Mouse (Mus musculus) heart, embryonic 10.5 days (tissue): Measurements from ENCODE around the gene Igsf1. TPM values are rescaled to one million over a fixed set of nuclear protein-coding genes. Genes with fewer than 3 reads are reported as not detected.

Experiments
- DNase-seq: peaks from one replicate; pipeline ENCODE4 v3.0.0-alpha.2; 2017; ENCODE audit warnings: low spot score
- H3K27ac ChIP-seq: fragments of 300-500 bp; sonication (generic); 2 replicates; pipeline ENCODE4 v1.5.1; 2016; ENCODE audit warnings: mild to moderate bottlenecking
- H3K27me3 ChIP-seq: fragments of 300-500 bp; sonication (generic); 2 replicates; pipeline ENCODE4 v1.6.1; 2016; ENCODE audit warnings: mild to moderate bottlenecking; ENCODE audit not compliant: poor library complexity, insufficient read depth, severe bottlenecking
- H3K36me3 ChIP-seq: fragments of 300-500 bp; sonication (generic); 2 replicates; pipeline ENCODE4 v1.6.1; 2016; ENCODE audit warnings: mild to moderate bottlenecking, moderate library complexity
- H3K4me1 ChIP-seq: fragments of 300-500 bp; sonication (generic); 2 replicates; pipeline ENCODE4 v1.6.1; 2016; ENCODE audit warnings: mild to moderate bottlenecking
- H3K4me3 ChIP-seq: fragments of 300-500 bp; sonication (generic); 2 replicates; pipeline ENCODE4 v1.5.1; 2016; ENCODE audit warnings: mild to moderate bottlenecking, moderate library complexity
- H3K9me3 ChIP-seq: fragments of 300-500 bp; sonication (generic); 2 replicates; pipeline ENCODE4 v1.6.1; 2016; ENCODE audit warnings: mild to moderate bottlenecking, moderate library complexity
- WGBS: fragments of 180-500 bp; shearing (Covaris S2); methylation state at CpG from one replicate; pipeline ENCODE4 v1.1.7; 2016; 5-methylcytosine and 5-hydroxymethylcytosine counted together
- polyA plus RNA-seq: library from polyadenylated mRNA; unstranded; fragments of >200 nt; fragmentation: Nextera tagmentation; extraction: Ambion mirVana; gene quantifications from 2 replicates; pipeline ENCODE4 v1.2.1, GENCODE M21; 2016

Gene Igsf1
- polyA plus RNA-seq: 2.3 and 10.9 TPM in 2 replicates

GRCm38 (mm10) chrX:49797213-49798019 is at the start of gene Igsf1:
Gene Igsf1 (minus strand): TSS chrX:49797749.
- Histone ChIP-seq H3K4me3 (peak within 1 kb of the TSS; percentile 53), H3K4me1 (no peaks in the 10 kb centered on the region), H3K36me3 (no peaks in the 10 kb centered on the region), H3K9me3 (no peaks in the 10 kb centered on the region), H3K27me3 (0 out of 2 replicates have a peak, but pooled peaks cover 4% of the 10 kb centered on the region), H3K27ac (no peak within 1 kb of the TSS)
- WGBS: 18% methylated on average over 25 of the region's 28 CpGs
- DNase-seq: peak; percentile 76

GRCm38 (mm10) chrX:49770828-49771227 is 26.7 kb downstream of the Igsf1 start:
- Histone ChIP-seq H3K9me3 (no peaks in the 10 kb centered on the region), H3K27me3 (no peaks in the 10 kb centered on the region), H3K4me1 (no peaks in the 10 kb centered on the region), H3K4me3 (no peak overlapping the region), H3K27ac (no peak overlapping the region), H3K36me3 (no peaks in the 10 kb centered on the region)
- DNase-seq: no peak
- WGBS: 4% methylated on average over 2 of the region's 2 CpGs

- Histone ChIP-seq H3K9me3 (no peaks in the 10 kb centered on the region), H3K27ac (no peak overlapping the region), H3K4me1 (no peaks in the 10 kb centered on the region), H3K36me3 (no peaks in the 10 kb centered on the region), H3K27me3 (no peaks in the 10 kb centered on the region), H3K4me3 (no peak overlapping the region)
- DNase-seq: no peak
- WGBS: 60% methylated on average over 5 of the region's 5 CpGs
Observed at GRCm38 (mm10) chrX:49745192-49745591, 52.4 kb downstream of the Igsf1 start.

- no peak within 1 kb of the TSS for H3K4me3 ChIP-seq
- H3K27ac ChIP-seq: no peak within 1 kb of the TSS
- no peaks in the 10 kb centered on the region for H3K27me3 ChIP-seq
- no peaks in the 10 kb centered on the region for H3K9me3 ChIP-seq
- no peaks in the 10 kb centered on the region for H3K36me3 ChIP-seq
- no peak for DNase-seq
- WGBS: 77% methylated on average over 2 of the region's 2 CpGs
- H3K4me1 ChIP-seq: no peaks in the 10 kb centered on the region
Observed at GRCm38 (mm10) chrX:49734959-49735358, 62.6 kb downstream of the Igsf1 start, which contains the start of gene Olfr1321. Gene Olfr1321 (minus strand): TSS chrX:49735059.

Other genes with a start within 250 kb of the Igsf1 start
- not detected in 2 replicates for gene Olfr1320, start 125.4 kb downstream of the Igsf1 start, polyA plus RNA-seq
- not detected in 2 replicates for gene Olfr1321, start 62.7 kb downstream of the Igsf1 start, polyA plus RNA-seq
- not detected in 2 replicates for gene Olfr1322, start 93.7 kb upstream of the Igsf1 start, polyA plus RNA-seq
- gene Olfr1323, start 221.6 kb upstream of the Igsf1 start, polyA plus RNA-seq: not detected in 2 replicates